Mouse (Mus musculus) embryonic facial prominence, embryonic 12.5 days (tissue): ENCODE measurements at regions not wholly inside any gene's neighbourhood (a gene's known extent, or its start where the extent isn't known, plus 50 kb on each side); places are given as distances from the start of the nearest gene placed in this dataset.
"Not testable (repeated sequence)": the region's sequence is repeated elsewhere in the genome, so short reads cannot be mapped to it uniquely, and the experiment has no call there.

ENCODE experiments used
- ATAC-seq: fragments of 200-750 bp; cut with Nextera tagmentation; 2 replicates; pipeline ENCODE4 v1.8.0; 2017; ENCODE audit not compliant: insufficient number of reproducible peaks, insufficient read depth, low FRiP score, low TSS enrichment
- H3K27ac ChIP-seq: fragments of 300-500 bp; sonication (generic); 2 replicates; pipeline ENCODE4 v1.5.1; 2016; ENCODE audit warnings: mild to moderate bottlenecking
- H3K27me3 ChIP-seq: fragments of 300-500 bp; sonication (generic); 2 replicates; pipeline ENCODE4 v1.6.1; 2016; ENCODE audit warnings: mild to moderate bottlenecking, moderate library complexity
- H3K36me3 ChIP-seq: fragments of 300-500 bp; sonication (generic); 2 replicates; pipeline ENCODE4 v1.6.1; 2016; ENCODE audit warnings: mild to moderate bottlenecking
- H3K4me1 ChIP-seq: fragments of 300-500 bp; sonication (generic); 2 replicates; pipeline ENCODE4 v1.6.1; 2016
- H3K4me2 ChIP-seq: fragments of 300-500 bp; sonication (generic); replicated peaks from 2 replicates; pipeline ENCODE4 v1.6.1; 2016; ENCODE audit warnings: mild to moderate bottlenecking, moderate library complexity
- H3K4me3 ChIP-seq: fragments of 300-500 bp; sonication (generic); 2 replicates; pipeline ENCODE4 v1.5.1; 2016; ENCODE audit warnings: mild to moderate bottlenecking
- H3K9ac ChIP-seq: fragments of 300-500 bp; sonication (generic); 2 replicates; pipeline ENCODE4 v1.6.1; 2016; ENCODE audit warnings: mild to moderate bottlenecking, moderate library complexity
- H3K9me3 ChIP-seq: fragments of 300-500 bp; sonication (generic); 2 replicates; pipeline ENCODE4 v1.6.1; 2016; ENCODE audit warnings: mild to moderate bottlenecking, moderate library complexity
- WGBS: fragments of 180-500 bp; shearing (Covaris S2); methylation state at CpG from one replicate; pipeline ENCODE4 v1.1.7; 2016; 5-methylcytosine and 5-hydroxymethylcytosine counted together

DNA sequence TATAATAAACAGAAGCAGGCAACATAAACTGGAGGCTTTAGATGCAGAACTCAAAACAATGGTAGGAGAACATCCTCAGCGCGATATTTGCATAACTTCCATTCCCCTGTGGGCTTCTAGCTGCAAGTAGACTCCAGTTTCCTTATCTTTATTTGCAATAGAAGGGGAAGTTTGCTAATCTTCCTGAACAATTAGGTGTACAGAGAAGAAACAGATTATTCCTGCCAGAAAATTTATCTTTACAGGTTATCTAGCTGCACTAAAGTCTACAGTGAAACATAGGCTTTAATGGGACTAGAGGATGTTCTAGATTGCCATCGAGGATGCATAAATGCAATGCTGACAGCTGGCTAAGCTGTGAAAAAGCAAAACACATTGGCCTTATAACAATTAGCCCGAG is 1544.0 kb downstream of the Efna5 start:
- 81% methylated on average over 4 of the region's 4 CpGs for WGBS

DNA sequence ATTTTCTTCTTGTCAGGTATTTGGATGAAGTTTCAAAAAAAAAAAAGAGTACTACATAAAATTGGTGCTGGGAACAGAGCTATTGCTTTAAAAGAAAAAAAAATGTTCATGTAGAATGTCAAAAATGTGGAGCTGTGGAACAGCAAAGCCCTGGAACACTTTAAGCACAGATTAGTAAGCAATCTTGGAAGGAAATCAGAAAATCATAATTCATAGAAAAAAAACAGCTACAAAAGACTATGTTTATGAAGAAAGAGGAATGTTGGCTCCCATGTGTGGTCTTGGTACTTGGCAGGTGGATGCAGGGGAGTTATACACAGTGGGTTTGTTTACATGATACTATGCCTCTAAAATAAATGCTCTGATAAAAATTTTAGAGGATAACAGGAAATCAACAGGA is 1555.7 kb downstream of the Efna5 start:
- H3K4me2 ChIP-seq: no peak overlapping the region
- H3K9ac ChIP-seq: no peak overlapping the region
- no peak overlapping the region for H3K4me3 ChIP-seq
- no peaks in the 10 kb centered on the region for H3K36me3 ChIP-seq
- no peaks in the 10 kb centered on the region for H3K27me3 ChIP-seq
- H3K4me1 ChIP-seq: no peaks in the 10 kb centered on the region
- no peaks in the 10 kb centered on the region for H3K9me3 ChIP-seq
- no peak for ATAC-seq
- no peak overlapping the region for H3K27ac ChIP-seq

More for the DNA sequence above, 1544.0 kb downstream of the Efna5 start:
- Histone ChIP-seq H3K9me3 (no peaks in the 10 kb centered on the region), H3K4me3 (no peak overlapping the region), H3K27me3 (no peaks in the 10 kb centered on the region), H3K4me2 (no peak overlapping the region), H3K9ac (no peak overlapping the region), H3K4me1 (no peaks in the 10 kb centered on the region), H3K27ac (no peak overlapping the region), H3K36me3 (no peaks in the 10 kb centered on the region)
- no peak for ATAC-seq

DNA sequence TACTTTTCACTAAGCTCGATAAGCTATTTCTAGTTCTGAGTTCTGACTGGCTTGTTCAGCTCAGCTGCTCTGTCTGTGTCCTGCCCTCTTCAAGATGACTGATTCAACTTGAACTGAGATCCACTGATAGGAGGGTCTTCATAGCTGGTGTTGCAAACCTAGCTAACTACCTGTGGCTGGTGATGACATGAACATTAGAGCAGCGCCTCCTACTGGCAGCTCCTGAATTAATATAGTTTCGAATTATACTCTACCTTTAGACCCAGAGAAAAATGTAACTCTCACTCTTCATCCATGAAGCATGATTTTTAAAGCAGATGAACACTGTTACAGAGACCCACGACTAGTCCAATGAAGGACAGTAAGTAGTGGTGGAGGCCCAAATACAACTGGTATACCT is 1560.3 kb downstream of the Efna5 start:
- WGBS: 61% methylated on average over 4 of the region's 4 CpGs
- no peak overlapping the region for H3K4me2 ChIP-seq

DNA sequence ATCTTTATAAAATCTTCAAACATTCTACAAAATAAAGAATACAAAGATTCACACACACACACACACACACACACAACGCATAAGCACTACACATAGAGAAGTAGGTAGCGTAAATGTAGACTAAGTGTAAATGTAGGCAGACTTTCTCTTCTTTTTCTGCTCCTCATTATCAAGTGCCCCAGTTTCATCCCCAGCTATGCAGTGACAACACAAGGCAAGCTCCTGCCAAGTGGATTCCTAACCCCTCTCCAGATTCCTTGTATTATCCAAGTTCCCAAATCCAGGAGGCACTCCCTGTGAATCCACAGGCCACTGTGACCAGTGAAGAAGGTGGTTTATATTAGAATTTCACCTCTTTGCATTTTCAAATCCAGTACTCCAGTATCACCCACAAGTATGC is 1567.7 kb downstream of the Efna5 start:
- no peak overlapping the region for H3K27ac ChIP-seq
- no peak overlapping the region for H3K9ac ChIP-seq
- no peaks in the 10 kb centered on the region for H3K36me3 ChIP-seq
- no peak for ATAC-seq
- H3K9me3 ChIP-seq: 0 out of 2 replicates have a peak, but pooled peaks cover 3% of the 10 kb centered on the region
- no peaks in the 10 kb centered on the region for H3K27me3 ChIP-seq
- H3K4me3 ChIP-seq: no peak overlapping the region
- H3K4me1 ChIP-seq: no peaks in the 10 kb centered on the region
- 94% methylated on average over 2 of the region's 2 CpGs for WGBS
- H3K4me2 ChIP-seq: no peak overlapping the region

More for the DNA sequence above, 1560.3 kb downstream of the Efna5 start:
- no peaks in the 10 kb centered on the region for H3K27me3 ChIP-seq
- no peak overlapping the region for H3K27ac ChIP-seq
- no peak overlapping the region for H3K9ac ChIP-seq
- ATAC-seq: no peak
- no peaks in the 10 kb centered on the region for H3K36me3 ChIP-seq
- H3K4me3 ChIP-seq: no peak overlapping the region
- no peaks in the 10 kb centered on the region for H3K9me3 ChIP-seq
- H3K4me1 ChIP-seq: no peaks in the 10 kb centered on the region

DNA sequence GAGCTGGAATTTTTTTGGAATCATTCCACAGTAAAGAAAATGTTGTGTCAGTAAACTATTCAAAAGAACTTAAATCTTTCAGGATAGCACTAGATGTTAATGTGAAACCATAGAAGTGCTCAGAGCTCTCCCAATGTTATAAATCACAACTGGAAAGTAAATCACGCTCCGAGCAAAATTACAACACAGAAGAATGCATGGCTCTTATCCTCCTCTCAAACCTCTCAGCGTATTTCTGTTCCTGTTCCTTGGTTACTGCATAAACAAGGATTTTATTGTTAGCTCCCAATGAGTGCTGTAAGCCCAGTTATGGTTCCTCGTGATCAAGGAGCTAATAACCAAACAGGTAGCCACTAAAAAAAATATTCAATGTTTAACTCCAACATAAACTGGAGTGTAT is 1569.9 kb downstream of the Efna5 start:
- H3K9ac ChIP-seq: no peak overlapping the region
- no peaks in the 10 kb centered on the region for H3K36me3 ChIP-seq
- H3K4me2 ChIP-seq: no peak overlapping the region
- H3K4me1 ChIP-seq: no peaks in the 10 kb centered on the region
- ATAC-seq: no peak
- 0 out of 2 replicates have a peak, but pooled peaks cover 3% of the 10 kb centered on the region for H3K9me3 ChIP-seq
- no peak overlapping the region for H3K4me3 ChIP-seq
- 81% methylated on average over 4 of the region's 4 CpGs for WGBS
- H3K27me3 ChIP-seq: no peaks in the 10 kb centered on the region
- no peak overlapping the region for H3K27ac ChIP-seq

DNA sequence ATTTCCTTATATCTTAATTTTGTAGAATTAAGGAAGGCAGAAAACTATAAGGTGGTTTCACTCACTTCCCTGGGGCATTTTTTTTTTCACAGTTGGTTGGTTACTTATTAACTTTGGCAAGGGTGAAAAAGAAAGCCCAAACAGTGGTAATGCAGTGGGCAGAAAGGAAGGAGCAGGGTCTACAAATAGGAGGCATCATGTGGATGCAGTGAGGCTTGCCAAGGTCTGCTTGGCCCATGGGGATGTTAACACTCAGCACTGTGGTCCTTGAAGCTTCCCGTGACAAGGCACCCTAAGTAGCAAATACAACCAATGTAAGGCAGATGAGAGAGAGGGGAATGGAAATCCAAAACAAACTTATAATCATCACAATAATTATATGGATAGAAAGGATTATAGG is 1577.5 kb downstream of the Efna5 start:
- H3K4me3 ChIP-seq: no peak overlapping the region
- no peak overlapping the region for H3K27ac ChIP-seq
- H3K4me1 ChIP-seq: no peaks in the 10 kb centered on the region
- no peak overlapping the region for H3K4me2 ChIP-seq
- no peak for ATAC-seq
- 79% methylated on average over 1 of the region's 1 CpGs for WGBS
- no peaks in the 10 kb centered on the region for H3K36me3 ChIP-seq
- H3K9me3 ChIP-seq: no peaks in the 10 kb centered on the region
- no peaks in the 10 kb centered on the region for H3K27me3 ChIP-seq
- H3K9ac ChIP-seq: no peak overlapping the region

DNA sequence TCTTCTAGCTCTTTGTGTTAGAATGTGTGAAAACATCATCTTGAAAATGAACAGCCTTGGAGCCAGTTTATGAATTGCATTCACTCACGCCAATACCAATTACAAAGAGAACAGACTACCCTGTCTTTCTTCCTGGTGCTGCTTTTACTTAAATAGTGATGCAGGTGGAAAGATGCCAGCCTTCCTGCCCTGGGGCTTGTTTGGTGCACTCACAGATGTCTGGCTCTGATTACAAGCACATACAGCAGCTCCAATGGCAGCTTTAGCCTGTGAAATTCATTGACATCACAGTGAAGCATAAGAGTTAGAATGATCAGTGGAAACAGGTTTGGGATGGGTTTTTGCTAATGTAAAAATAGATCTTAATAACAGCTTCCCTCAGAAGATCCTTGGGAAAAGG is 1579.1 kb downstream of the Efna5 start:
- WGBS: 45% methylated on average over 1 of the region's 1 CpGs

DNA sequence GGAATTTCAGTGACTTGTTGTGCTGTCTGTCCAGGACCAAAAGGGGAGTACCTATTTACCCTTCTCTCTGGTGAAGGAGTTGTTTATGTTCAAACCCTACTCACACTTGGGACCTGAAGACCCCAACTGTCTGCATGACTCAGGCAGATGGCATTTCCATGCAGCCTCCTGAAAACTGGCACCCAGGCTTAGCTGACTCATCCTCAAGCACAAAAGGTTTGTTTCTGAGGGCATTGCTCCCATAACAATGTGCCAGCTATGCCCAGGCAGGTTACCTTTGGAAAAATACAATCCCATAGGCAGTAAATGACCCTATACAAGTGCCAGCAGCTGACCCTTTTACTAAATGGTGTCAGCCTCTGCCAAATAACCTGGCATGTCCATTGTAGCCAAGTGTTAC is 1579.9 kb downstream of the Efna5 start:
- Histone ChIP-seq H3K9me3 (no peaks in the 10 kb centered on the region), H3K27me3 (no peaks in the 10 kb centered on the region), H3K4me1 (no peaks in the 10 kb centered on the region), H3K9ac (no peak overlapping the region), H3K4me2 (no peak overlapping the region), H3K27ac (no peak overlapping the region), H3K4me3 (no peak overlapping the region), H3K36me3 (no peaks in the 10 kb centered on the region)
- no peak for ATAC-seq

More for the DNA sequence above, 1579.1 kb downstream of the Efna5 start:
- Histone ChIP-seq H3K27ac (no peak overlapping the region), H3K9ac (no peak overlapping the region), H3K4me1 (no peaks in the 10 kb centered on the region), H3K27me3 (no peaks in the 10 kb centered on the region), H3K9me3 (no peaks in the 10 kb centered on the region), H3K4me2 (no peak overlapping the region), H3K36me3 (no peaks in the 10 kb centered on the region), H3K4me3 (no peak overlapping the region)
- 0 out of 2 replicates have a peak, but pooled peaks have one; percentile 56 for ATAC-seq

DNA sequence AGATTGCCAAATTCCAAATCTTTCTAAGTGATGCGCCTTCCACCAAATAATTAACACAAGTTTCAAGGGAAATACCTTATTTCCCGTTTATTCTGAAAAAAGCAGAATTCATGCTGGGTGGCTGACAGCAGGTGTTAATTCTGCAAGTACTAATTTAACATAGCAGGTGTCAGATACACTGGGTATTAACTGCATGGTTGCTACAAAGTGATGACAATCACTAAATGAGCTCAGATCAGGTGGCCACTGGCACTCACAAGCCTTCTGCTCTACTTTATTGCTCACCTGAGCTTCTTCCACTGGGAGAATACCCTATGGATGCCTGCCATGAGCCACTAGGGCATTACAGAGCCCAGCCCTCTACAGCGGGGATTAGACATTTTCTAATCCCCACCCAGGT is 1590.0 kb downstream of the Efna5 start:
- Histone ChIP-seq H3K27ac (no peak overlapping the region), H3K9ac (no peak overlapping the region), H3K9me3 (no peaks in the 10 kb centered on the region), H3K4me1 (no peaks in the 10 kb centered on the region), H3K27me3 (no peaks in the 10 kb centered on the region), H3K4me3 (no peak overlapping the region), H3K36me3 (no peaks in the 10 kb centered on the region), H3K4me2 (no peak overlapping the region)
- 71% methylated on average over 3 of the region's 3 CpGs for WGBS
- ATAC-seq: no peak

DNA sequence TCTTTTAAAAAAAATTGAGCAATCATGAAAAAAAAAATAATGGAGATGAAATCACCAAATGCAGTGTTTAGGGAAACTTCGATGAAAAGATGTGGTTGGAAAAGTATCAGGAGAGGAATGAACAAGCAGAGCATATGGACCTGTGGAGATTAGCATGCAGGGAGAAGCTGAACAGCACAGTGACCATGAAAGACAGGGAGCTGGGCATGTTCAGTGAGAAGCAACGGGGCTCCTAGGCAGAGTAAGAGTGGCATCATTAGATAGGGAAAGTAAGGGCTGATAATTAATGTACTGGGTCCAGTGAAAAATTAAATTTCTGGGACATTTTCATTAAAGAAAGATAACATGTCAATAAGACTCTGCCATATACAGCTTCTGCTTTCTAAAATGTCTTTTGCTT is 1592.5 kb downstream of the Efna5 start:
- H3K27me3 ChIP-seq: no peaks in the 10 kb centered on the region
- H3K9ac ChIP-seq: no peak overlapping the region
- H3K36me3 ChIP-seq: no peaks in the 10 kb centered on the region
- H3K27ac ChIP-seq: no peak overlapping the region
- H3K4me1 ChIP-seq: no peaks in the 10 kb centered on the region
- no peaks in the 10 kb centered on the region for H3K9me3 ChIP-seq
- WGBS: 69% methylated on average over 2 of the region's 2 CpGs
- H3K4me3 ChIP-seq: no peak overlapping the region
- no peak for ATAC-seq
- no peak overlapping the region for H3K4me2 ChIP-seq

DNA sequence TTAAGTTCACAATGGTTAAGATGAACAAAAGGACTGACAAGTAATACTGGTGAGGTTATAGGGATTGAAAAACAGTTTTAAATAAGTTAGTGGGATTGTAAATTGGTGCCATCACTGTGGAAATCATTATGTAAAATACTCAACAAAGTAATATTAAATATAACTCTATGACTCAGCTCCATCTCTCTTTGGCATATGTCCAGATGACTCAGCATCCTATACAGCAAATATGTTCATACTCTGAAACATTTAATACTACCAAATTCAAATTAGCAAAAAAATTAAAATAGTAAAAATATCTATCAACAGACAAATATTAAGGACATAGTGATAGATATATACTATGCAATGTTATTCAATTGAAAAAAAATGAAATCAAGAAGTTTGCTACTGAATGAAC is 1607.5 kb downstream of the Efna5 start:
- Histone ChIP-seq H3K4me2 (no peak overlapping the region), H3K9me3 (no peaks in the 10 kb centered on the region), H3K4me1 (no peaks in the 10 kb centered on the region), H3K9ac (no peak overlapping the region), H3K36me3 (no peaks in the 10 kb centered on the region), H3K27ac (no peak overlapping the region), H3K27me3 (no peaks in the 10 kb centered on the region), H3K4me3 (no peak overlapping the region)
- no peak for ATAC-seq

DNA sequence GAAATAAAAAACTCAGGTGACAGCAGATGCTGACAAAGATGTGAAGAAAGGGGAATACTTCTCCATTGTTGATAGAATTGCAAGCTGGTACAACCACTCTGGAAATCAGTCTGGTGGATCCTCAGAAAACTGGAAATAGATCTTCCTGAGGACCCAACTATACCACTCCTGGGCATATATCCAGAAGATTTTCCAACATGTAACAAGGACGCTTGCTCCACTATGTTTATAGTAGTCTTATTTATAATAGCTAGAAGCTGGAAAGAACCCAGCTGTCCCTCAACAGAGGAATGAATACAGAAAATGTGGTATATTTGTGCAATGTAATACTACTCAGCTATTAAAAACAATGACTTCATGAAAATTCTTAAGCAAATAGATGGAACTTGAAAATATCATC is 1624.6 kb downstream of the Efna5 start:
- not testable (repeated sequence) for H3K4me3 ChIP-seq, H3K27ac ChIP-seq, H3K9me3 ChIP-seq, H3K36me3 ChIP-seq, H3K4me2 ChIP-seq, H3K9ac ChIP-seq, H3K27me3 ChIP-seq, H3K4me1 ChIP-seq, ATAC-seq
- WGBS: 67% methylated on average over 1 of the region's 1 CpGs

DNA sequence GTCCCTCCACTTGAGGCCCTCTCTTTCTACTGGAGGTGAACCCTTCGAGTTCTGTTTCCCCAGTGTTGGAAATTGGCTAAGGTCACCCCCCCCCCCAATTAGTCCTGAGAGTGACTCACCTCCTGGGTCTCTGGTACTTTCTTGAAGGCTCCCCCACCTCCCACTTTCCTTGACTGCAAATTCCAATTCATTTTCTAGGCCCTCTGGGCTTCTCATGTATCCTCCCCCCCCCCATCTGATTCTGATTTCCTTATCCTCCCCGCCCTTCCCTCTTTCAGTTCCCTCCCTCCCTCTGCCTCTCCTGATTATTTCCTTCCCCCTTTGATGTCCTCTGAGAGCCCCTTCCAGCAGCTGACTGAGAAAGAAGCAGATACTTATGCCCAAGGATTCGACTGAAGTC is 1632.7 kb downstream of the Efna5 start:
- no peak overlapping the region for H3K4me2 ChIP-seq
- no peaks in the 10 kb centered on the region for H3K9me3 ChIP-seq
- no peaks in the 10 kb centered on the region for H3K36me3 ChIP-seq
- H3K4me1 ChIP-seq: no peaks in the 10 kb centered on the region
- H3K9ac ChIP-seq: no peak overlapping the region
- H3K27me3 ChIP-seq: no peaks in the 10 kb centered on the region
- no peak for ATAC-seq
- no peak overlapping the region for H3K27ac ChIP-seq
- H3K4me3 ChIP-seq: no peak overlapping the region
- 29% methylated on average over 3 of the region's 3 CpGs for WGBS
